Mouse (Mus musculus): ENCODE measurements around the gene Usp13.

- TF ChIP-seq POLR2A (IDR thresholded peaks at IDR 0.05; ENCODE audit: control insufficient read depth, extremely low read depth, insufficient read depth, low read length, poor library complexity) (no peak), CTCF (IDR thresholded peaks at IDR 0.05; ENCODE audit: borderline replicate concordance, control insufficient read depth, extremely low read depth, insufficient read depth, low read length, poor library complexity) (no peak)
Measured at GRCm38 (mm10) chr3:32970257-32970656, 152.9 kb downstream of the Usp13 start.
